Mouse (Mus musculus): ENCODE results near the gene Unc13b. TPM values are rescaled to one million over a fixed set of nuclear protein-coding genes. Genes with fewer than 3 reads are reported as not detected.
"Not testable (repeated sequence)": the region's sequence is repeated elsewhere in the genome, so short reads cannot be mapped to it uniquely, and the experiment has no call there.

The Unc13b gene
- total RNA-seq, 2 experiments from 2014 or later: 10.0 to 13.1 TPM

DNA sequence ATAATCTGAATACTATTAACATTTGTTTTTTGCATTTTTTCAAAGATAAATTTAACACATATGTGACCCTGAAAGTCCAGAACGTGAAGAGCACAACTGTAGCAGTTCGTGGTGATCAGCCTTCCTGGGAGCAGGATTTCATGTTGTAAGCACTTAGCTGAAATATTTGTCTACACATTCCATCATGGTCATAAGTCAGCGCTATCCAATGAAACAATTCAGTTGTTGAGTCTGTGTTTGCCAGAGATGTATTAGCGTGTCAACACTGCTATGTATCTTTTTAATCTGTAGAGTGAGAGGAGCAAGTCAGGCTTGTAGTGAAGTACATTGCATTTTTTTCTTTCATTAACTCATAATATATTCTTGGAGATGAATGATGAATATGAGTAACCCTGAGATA lies 32.4 kb downstream of the Unc13b start:
- DNase-seq: no peak

DNA sequence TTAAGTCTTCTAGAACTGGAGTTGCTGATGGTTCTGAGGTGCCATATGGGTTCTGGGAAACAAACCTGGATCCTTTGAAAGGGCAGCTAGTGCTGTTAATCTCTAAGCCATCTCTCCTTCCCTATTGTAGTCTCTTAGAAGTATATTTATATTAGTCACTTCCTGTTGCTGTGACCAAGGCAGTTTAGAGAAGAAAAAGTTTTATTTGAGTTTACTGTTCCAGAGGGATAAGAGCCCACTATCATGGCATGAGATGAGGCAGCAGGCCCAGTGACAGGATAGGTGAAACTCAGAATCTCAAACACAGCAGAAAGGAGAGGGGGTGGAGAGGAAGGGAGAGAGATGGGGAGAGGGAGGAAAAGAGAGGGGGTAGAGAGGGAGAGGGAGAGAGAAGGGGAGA lies 54.7 kb downstream of the Unc13b start:
- no peak for DNase-seq

DNA sequence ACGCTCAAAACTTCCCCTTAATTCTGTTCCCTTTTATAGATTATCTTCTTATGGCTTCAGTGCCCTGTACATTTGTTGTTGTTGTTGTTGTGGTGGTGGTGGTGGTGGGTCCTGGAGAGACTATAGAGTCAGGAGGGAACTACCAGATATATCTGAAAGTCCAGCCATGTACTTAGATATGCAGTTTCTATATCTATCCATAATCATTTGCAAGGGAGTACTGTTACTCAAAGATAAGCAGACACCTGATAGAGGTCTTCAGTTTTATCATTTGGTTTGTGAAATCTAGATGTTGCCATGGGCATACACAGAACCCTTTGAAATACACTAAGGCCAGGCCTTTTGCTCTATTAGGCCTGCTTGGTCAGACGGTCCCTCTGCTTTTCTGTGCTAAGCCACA lies 55.8 kb downstream of the Unc13b start:
- DNase-seq: no peak

- peak; percentile 65 for DNase-seq
Measured at GRCm38 (mm10) chr4:43114946-43115345, 56.2 kb downstream of the Unc13b start.

- DNase-seq: no peak
Measured at GRCm38 (mm10) chr4:43116249-43116648, 57.5 kb downstream of the Unc13b start.

- DNase-seq: no peak
Measured at GRCm38 (mm10) chr4:43129750-43130149, 71.0 kb downstream of the Unc13b start.

GRCm38 (mm10) chr4:43142610-43143009 lies 83.9 kb downstream of the Unc13b start:
- DNase-seq: no peak

DNA sequence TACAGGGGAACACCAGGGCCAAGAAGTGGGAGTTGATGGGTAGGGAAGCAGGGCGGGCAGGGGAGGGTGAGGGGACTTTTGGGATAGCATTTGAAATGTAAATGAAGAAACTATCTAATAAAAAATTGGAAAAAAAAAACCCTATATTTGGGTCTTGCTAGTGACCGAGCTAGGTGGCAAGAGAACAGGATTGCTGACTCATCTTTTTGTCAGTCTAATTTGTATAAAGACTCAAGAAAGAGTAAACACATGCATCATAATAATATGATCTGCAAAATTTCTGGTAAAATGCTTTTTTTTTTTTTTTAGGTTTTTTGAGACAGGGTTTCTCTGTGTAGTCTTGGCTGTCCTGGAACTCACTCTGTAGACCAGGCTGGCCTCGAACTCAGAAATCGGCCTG lies 93.7 kb downstream of the Unc13b start:
- not testable (repeated sequence) for DNase-seq

GRCm38 (mm10) chr4:43160045-43160444 lies 101.3 kb downstream of the Unc13b start:
- DNase-seq: no peak

- no peak for DNase-seq
Measured at GRCm38 (mm10) chr4:43161124-43161657, 102.4 kb downstream of the Unc13b start.

DNA sequence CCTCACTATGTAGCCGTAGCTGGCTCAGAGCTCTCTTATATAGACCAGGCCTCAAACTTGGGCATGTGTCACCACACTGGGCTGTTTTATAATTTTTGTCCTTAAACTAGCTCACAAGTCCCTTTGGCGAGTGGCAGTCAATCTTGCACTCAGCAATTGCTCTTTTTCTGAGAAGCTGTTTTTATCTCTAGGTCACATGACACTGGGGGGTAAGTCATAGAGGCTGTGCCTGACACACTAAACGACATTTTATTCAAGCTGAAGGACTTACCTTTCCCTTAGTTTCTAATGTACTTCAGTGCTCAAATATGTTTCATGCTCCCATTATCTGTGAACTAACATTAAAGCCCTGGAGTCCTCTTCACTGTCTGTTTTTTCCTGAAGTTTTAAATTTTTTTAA lies 104.5 kb downstream of the Unc13b start:
- no peak for DNase-seq

GRCm38 (mm10) chr4:43165403-43166005 lies 106.8 kb downstream of the Unc13b start:
- no peak for DNase-seq

DNA sequence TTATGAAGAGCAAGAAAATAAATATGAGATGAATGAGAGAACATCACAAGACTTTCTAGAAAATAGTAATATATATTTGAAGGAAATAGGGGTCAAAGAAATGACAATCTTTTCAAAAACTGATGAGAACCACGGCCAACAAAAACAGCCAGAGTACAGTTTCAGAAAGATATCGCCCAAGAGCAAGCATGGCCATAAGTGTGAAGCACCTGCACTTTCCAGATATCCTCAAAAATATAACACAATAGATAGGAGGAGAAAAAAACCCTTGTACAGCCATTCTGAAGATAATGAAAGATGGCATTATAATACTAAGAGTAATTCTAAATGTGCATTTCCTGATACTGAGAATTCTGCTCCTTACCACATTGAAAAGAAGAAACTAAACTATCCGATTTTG lies 111.3 kb downstream of the Unc13b start:
- no peak for DNase-seq

- peak; percentile 61 for DNase-seq
Measured at GRCm38 (mm10) chr4:43177126-43177525, 118.4 kb downstream of the Unc13b start.

DNA sequence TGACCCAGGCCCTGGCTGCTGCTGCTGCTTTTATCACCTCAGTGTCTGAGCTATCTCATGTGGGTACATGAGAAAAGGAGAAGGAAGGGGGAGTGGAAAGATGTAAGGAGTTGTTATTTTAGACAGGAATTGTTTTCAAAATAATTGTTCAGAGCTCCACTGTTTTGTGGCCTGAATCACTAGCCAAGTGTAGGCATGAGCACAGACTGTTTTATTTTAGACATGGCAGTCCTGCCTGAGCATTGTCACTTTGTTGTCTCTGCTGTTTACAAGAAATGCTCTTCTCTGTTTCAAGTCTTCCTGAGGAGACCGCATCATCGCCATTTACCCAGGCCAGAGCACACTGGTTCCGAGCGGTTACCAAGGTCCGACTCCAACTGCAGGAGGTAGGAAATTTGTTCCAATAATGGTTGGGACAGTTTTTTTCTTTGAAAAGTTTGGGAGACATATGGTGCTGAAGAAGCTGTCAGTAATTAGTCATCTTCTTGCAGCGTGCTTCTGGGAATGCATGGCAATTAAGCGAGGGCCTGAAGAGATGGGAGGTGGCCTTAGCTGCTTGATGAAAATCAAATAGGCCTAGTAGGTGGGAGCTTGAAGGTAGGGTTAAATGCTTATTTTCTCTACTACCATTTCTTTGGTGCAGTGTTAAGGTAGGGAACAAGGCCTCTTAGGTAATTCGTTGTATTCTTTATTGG lies 123.9 kb downstream of the Unc13b start:
- DNase-seq: no peak

DNA sequence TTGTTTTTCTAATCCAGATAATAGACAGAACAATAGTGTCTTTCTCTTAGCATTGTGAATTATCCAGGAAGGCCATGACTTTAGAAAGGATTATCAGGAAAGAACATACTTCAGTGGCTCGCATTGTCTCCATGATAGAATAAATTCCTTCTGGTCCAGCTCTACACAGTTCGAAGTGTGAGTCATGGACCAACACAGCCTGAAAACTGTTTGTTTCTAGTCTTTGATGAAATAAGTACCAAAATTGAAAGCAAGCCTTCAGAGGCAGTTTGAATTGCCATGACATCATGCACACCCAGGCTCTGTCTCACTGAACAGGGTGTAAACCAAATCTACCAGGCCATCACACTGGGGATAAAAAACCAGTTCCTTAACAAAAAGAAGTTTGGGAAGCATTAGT lies 128.7 kb downstream of the Unc13b start:
- DNase-seq: no peak

GRCm38 (mm10) chr4:43189381-43189780 lies 130.6 kb downstream of the Unc13b start:
- DNase-seq: no peak

- no peak for DNase-seq
Measured at GRCm38 (mm10) chr4:43204946-43205345, 146.2 kb downstream of the Unc13b start.

- no peak for DNase-seq
Measured at GRCm38 (mm10) chr4:43205571-43205970, 146.8 kb downstream of the Unc13b start.

DNA sequence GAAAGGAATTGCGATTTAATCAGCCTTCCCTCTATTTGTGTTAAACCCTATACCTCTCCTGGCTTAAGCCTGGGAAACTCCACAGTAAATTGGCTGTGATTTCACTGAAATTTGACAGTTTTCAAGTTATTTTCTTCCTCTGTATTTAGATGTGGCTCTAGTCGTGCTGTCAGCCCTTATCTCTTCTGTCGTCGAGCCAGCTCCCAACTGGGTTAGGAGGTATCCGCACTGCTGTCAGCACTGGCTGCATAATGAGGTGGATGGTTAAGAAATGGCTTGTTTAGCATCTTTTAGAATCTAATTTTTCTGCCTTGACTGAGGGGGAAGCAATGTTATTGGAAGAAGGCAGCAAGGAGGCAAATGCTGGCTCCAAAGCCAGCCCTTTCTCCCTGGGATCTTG lies 148.2 kb downstream of the Unc13b start:
- DNase-seq: no peak

GRCm38 (mm10) chr4:43209081-43209579 lies 150.4 kb downstream of the Unc13b start:
- peak; percentile 7 for DNase-seq

DNA sequence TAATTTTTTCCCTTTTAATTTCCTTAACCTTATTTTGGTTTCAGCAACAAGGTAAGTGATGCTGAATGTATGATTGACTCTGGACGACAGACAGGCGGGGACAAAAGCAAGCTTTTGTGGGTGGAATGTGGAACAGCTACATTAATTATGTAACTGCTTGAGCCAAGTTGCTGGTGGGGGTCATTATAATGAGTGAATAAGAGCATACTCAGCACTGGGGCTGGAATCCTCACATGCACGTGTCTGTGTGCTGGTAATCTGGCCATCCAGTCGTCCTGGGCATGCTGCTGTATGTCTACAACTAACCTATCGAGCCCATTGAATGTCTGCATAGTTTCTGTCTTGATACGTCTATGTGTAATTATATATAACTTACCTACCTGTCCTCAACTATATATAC lies 150.9 kb downstream of the Unc13b start:
- DNase-seq: no peak

DNA sequence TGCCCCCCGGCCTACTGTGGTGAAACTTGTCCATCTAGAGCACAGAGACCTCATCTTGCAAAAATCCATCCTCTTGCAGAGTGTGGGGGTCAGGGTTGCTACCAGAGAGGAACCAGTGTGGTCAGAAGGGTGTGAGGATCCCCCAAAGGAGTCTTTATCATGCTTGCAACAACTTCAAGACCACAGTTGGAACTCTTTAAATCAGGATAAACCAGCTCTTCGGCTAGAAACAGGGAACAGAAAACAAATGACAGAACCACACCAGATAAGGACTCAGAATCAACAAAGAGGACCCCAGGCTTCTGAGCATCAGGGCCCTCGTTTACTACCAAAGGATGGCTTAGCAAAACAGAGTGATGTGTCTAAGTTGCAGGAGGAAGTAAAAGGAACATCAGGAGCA lies 157.7 kb downstream of the Unc13b start:
- no peak for DNase-seq

GRCm38 (mm10) chr4:43217997-43218396 lies 159.2 kb downstream of the Unc13b start:
- DNase-seq: no peak

All from adrenal gland, postnatal 10 days (tissue).